Mouse (Mus musculus) lung, embryonic 14.5 days (tissue): Measurements from ENCODE around the gene Fbxl7. TPM values are rescaled to one million over a fixed set of nuclear protein-coding genes. Genes with fewer than 3 reads are reported as not detected.

Experiments used
- ATAC-seq: fragments of 200-750 bp; cut with Nextera tagmentation; 2 replicates; pipeline ENCODE4 v1.8.0; 2017; ENCODE audit warnings: mild to moderate bottlenecking, moderate TSS enrichment, moderate library complexity; ENCODE audit not compliant: insufficient read depth
- DNase-seq: peaks from one replicate; pipeline ENCODE4 v3.0.0-alpha.2; 2015
- H3K27ac ChIP-seq: fragments of 300-500 bp; sonication (generic); 2 replicates; pipeline ENCODE4 v1.5.1; 2014; ENCODE audit warnings: low read depth, mild to moderate bottlenecking, moderate library complexity
- H3K27me3 ChIP-seq: fragments of 300-500 bp; sonication (generic); 2 replicates; pipeline ENCODE4 v1.6.1; 2014; ENCODE audit warnings: low read length, control low read depth; ENCODE audit not compliant: insufficient read depth
- H3K36me3 ChIP-seq: fragments of 300-500 bp; sonication (generic); 2 replicates; pipeline ENCODE4 v1.6.1; 2014; ENCODE audit warnings: control low read depth; ENCODE audit not compliant: insufficient read depth
- H3K4me1 ChIP-seq: fragments of 300-500 bp; sonication (generic); 2 replicates; pipeline ENCODE4 v1.6.1; 2014; ENCODE audit warnings: antibody characterized with exemption, control low read depth; ENCODE audit not compliant: insufficient read depth
- H3K4me2 ChIP-seq: fragments of 300-500 bp; sonication (generic); 2 replicates; pipeline ENCODE4 v1.6.1; 2014; ENCODE audit warnings: mild to moderate bottlenecking
- H3K4me3 ChIP-seq: fragments of 300-500 bp; sonication (generic); 2 replicates; pipeline ENCODE4 v1.5.1; 2014; ENCODE audit warnings: low read depth, low read length
- H3K9ac ChIP-seq: fragments of 300-500 bp; sonication (generic); 2 replicates; pipeline ENCODE4 v1.6.1; 2014
- H3K9me3 ChIP-seq: fragments of 300-500 bp; sonication (generic); 2 replicates; pipeline ENCODE4 v1.6.1; 2016; ENCODE audit warnings: low read depth, low read length, control low read depth
- CTCF ChIP-seq: IDR thresholded peaks from 2 replicates; pipeline ENCODE4 v1.5.1; 2016; ENCODE audit warnings: antibody characterized with exemption, low read depth
- WGBS: fragments of 180-500 bp; shearing (Covaris S2); extraction: QIAGEN DNeasy Blood & Tissue Kit; methylation state at CpG from one replicate; pipeline ENCODE4 v1.1.7; 2014; 5-methylcytosine and 5-hydroxymethylcytosine counted together
- polyA plus RNA-seq: library from polyadenylated mRNA; unstranded; fragments of >200 nt; fragmentation: Nextera tagmentation; extraction: Ambion mirVana; gene quantifications from 2 replicates; pipeline ENCODE4 v1.2.1, GENCODE M21; 2014

Fbxl7 gene
- polyA plus RNA-seq, 1 experiment from 2014 or later = 23.5 TPM

- Histone ChIP-seq H3K36me3 (no peaks in the 10 kb centered on the region), H3K9ac (no peak overlapping the region), H3K4me1 (no peaks in the 10 kb centered on the region), H3K9me3 (no peaks in the 10 kb centered on the region), H3K4me3 (no peak overlapping the region), H3K27ac (no peak overlapping the region), H3K4me2 (no peak overlapping the region), H3K27me3 (no peaks in the 10 kb centered on the region)
- DNase-seq (peak; percentile 62), ATAC-seq (no peak)
- 89% methylated on average over 1 of the region's 1 CpGs for WGBS
- TF ChIP-seq CTCF = no peak
These were observed 78.4 kb downstream of the Fbxl7 start for GRCm38 (mm10) chr15:26816931-26817330.

GRCm38 (mm10) chr15:26812856-26813255 is 82.5 kb downstream of the Fbxl7 start:
- no peak for TF ChIP-seq CTCF
- H3K9ac ChIP-seq = no peak overlapping the region
- no peaks in the 10 kb centered on the region for H3K27me3 ChIP-seq
- ATAC-seq (no peak), DNase-seq (no peak)
- H3K36me3 ChIP-seq = no peaks in the 10 kb centered on the region
- H3K4me1 ChIP-seq = no peaks in the 10 kb centered on the region
- no peak overlapping the region for H3K27ac ChIP-seq
- no peak overlapping the region for H3K4me2 ChIP-seq
- 67% methylated on average over 3 of the region's 3 CpGs for WGBS
- no peak overlapping the region for H3K4me3 ChIP-seq
- no peaks in the 10 kb centered on the region for H3K9me3 ChIP-seq

DNA sequence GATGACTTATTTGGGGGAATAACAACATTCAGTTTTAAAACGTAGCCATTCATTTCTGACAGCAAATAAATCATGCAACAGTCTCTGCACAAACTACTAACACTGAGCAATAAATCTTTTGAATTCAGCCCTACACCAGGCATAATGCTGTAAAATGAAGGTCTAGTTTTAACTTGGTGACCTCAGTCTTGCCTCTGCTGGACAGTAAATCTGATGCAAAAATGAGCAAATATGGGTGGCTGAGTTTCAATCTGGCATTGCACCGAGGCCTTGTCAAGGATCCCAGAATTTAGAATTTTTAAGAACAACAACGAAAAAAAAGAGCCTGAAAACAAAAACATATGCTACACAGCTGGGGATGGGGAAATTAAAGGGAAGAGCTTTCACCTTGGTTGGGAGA is 85.8 kb downstream of the Fbxl7 start:
- TF ChIP-seq CTCF = no peak
- H3K27ac ChIP-seq = no peak overlapping the region
- no peak overlapping the region for H3K4me2 ChIP-seq
- H3K27me3 ChIP-seq = no peaks in the 10 kb centered on the region
- WGBS = 63% methylated on average over 3 of the region's 3 CpGs
- no peak overlapping the region for H3K9ac ChIP-seq
- no peaks in the 10 kb centered on the region for H3K36me3 ChIP-seq
- no peaks in the 10 kb centered on the region for H3K4me1 ChIP-seq
- ATAC-seq (no peak), DNase-seq (no peak)
- no peak overlapping the region for H3K4me3 ChIP-seq
- no peaks in the 10 kb centered on the region for H3K9me3 ChIP-seq

DNA sequence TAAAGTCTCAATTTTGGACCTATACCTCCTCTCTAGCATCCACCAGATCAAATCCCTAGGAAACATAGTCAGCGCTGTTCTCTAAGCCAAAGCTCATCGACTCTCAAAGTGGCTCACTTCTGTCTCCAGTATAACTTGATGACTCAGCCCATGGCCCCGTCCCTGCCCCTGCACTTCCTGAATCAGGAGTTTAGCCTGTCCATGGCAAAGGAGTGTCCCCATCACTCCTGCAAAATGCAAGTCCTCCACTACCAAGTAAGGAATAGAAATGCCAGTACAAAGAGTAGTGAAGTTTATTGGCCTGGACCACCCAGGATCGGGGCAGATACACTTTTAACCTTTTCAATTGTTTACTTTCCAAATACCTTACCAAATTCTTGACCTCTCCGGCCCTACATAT is 91.3 kb downstream of the Fbxl7 start:
- no peaks in the 10 kb centered on the region for H3K36me3 ChIP-seq
- no peak for ATAC-seq
- TF ChIP-seq CTCF = no peak
- H3K4me2 ChIP-seq = no peak overlapping the region
- no peaks in the 10 kb centered on the region for H3K9me3 ChIP-seq
- H3K27me3 ChIP-seq = no peaks in the 10 kb centered on the region
- H3K4me3 ChIP-seq = no peak overlapping the region
- WGBS = 29% methylated on average over 5 of the region's 5 CpGs
- no peak overlapping the region for H3K9ac ChIP-seq
- H3K4me1 ChIP-seq = no peaks in the 10 kb centered on the region
- H3K27ac ChIP-seq = no peak overlapping the region
- DNase-seq = no peak

- H3K9me3 ChIP-seq = no peaks in the 10 kb centered on the region
- no peak for ATAC-seq
- DNase-seq = peak; percentile 21
These were observed 95.8 kb downstream of the Fbxl7 start for GRCm38 (mm10) chr15:26799457-26800021.

DNA sequence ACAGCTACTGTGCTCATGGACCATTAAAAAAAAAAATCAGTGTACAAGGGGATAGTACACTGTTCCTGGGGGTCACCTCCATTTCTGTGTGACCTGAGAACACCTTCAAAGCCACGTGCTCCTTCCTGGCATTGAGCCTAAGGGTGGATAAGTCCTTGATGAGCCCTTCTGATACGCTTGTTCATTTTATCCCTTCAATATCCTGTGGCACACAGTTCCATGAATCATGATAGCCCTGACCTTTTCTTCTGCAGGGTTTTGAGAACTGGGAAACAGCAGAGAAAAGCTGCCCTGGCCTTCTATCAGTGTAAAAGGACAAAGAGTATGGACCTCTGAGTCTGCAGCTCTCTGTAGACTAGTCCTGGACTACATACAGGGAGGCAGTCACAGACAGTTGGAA is 99.4 kb downstream of the Fbxl7 start:
- TF ChIP-seq CTCF = no peak
- Histone ChIP-seq H3K27me3 (no peaks in the 10 kb centered on the region), H3K36me3 (no peaks in the 10 kb centered on the region), H3K4me1 (no peaks in the 10 kb centered on the region), H3K9ac (no peak overlapping the region), H3K4me2 (no peak overlapping the region), H3K27ac (no peak overlapping the region), H3K9me3 (no peaks in the 10 kb centered on the region), H3K4me3 (no peak overlapping the region)
- no peak for ATAC-seq
- WGBS = 57% methylated on average over 2 of the region's 2 CpGs
- DNase-seq = no peak

More at GRCm38 (mm10) chr15:26799457-26800021, 95.8 kb downstream of the Fbxl7 start:
- no peak for TF ChIP-seq CTCF
- no peaks in the 10 kb centered on the region for H3K36me3 ChIP-seq
- no peak overlapping the region for H3K27ac ChIP-seq
- no peak overlapping the region for H3K4me3 ChIP-seq
- 50% methylated on average over 3 of the region's 3 CpGs for WGBS
- no peak overlapping the region for H3K4me2 ChIP-seq
- no peaks in the 10 kb centered on the region for H3K27me3 ChIP-seq
- H3K4me1 ChIP-seq = no peaks in the 10 kb centered on the region
- H3K9ac ChIP-seq = no peak overlapping the region

GRCm38 (mm10) chr15:26795518-26795917 is 99.9 kb downstream of the Fbxl7 start:
- no peak overlapping the region for H3K27ac ChIP-seq
- H3K4me2 ChIP-seq = no peak overlapping the region
- H3K4me1 ChIP-seq = no peaks in the 10 kb centered on the region
- no peak for DNase-seq
- H3K9ac ChIP-seq = no peak overlapping the region
- 33% methylated on average over 6 of the region's 6 CpGs for WGBS
- H3K4me3 ChIP-seq = no peak overlapping the region
- H3K27me3 ChIP-seq = no peaks in the 10 kb centered on the region
- no peak for TF ChIP-seq CTCF
- no peak for ATAC-seq
- H3K36me3 ChIP-seq = no peaks in the 10 kb centered on the region
- H3K9me3 ChIP-seq = no peaks in the 10 kb centered on the region

GRCm38 (mm10) chr15:26787148-26787547 is 108.2 kb downstream of the Fbxl7 start:
- Histone ChIP-seq H3K36me3 (no peaks in the 10 kb centered on the region), H3K4me1 (no peaks in the 10 kb centered on the region), H3K9me3 (no peaks in the 10 kb centered on the region), H3K27ac (no peak overlapping the region), H3K9ac (no peak overlapping the region), H3K4me3 (no peak overlapping the region), H3K4me2 (no peak overlapping the region), H3K27me3 (no peaks in the 10 kb centered on the region)
- no peak for TF ChIP-seq CTCF
- DNase-seq (no peak), ATAC-seq (no peak)
- 40% methylated on average over 6 of the region's 6 CpGs for WGBS
